Mouse (Mus musculus) brain, embryonic 14.5 days (tissue): Measurements from ENCODE around the gene Osbpl11. TPM values are rescaled to one million over a fixed set of nuclear protein-coding genes. Genes with fewer than 3 reads are reported as not detected.

ENCODE experiments used
- DNase-seq: peaks from one replicate; pipeline ENCODE4 v3.0.0-alpha.2; 2011; ENCODE audit warnings: low read depth
- CTCF ChIP-seq: fragments of 200-500 bp; IDR thresholded peaks from 2 replicates; pipeline ENCODE4 v1.5.1; 2012; ENCODE audit warnings: inconsistent platforms, mild to moderate bottlenecking, moderate library complexity, borderline replicate concordance; ENCODE audit not compliant: insufficient read depth, insufficient read length; ENCODE audit errors: extremely low read depth
- POLR2A ChIP-seq: fragments of 200-500 bp; IDR thresholded peaks from 2 replicates; pipeline ENCODE4 v1.6.1; 2012; ENCODE audit warnings: mild to moderate bottlenecking, inconsistent platforms, borderline replicate concordance; ENCODE audit not compliant: poor library complexity, insufficient read depth, insufficient read length, severe bottlenecking; ENCODE audit errors: extremely low read depth
- polyA plus RNA-seq: library from polyadenylated mRNA; depleted of rRNA; stranded (reverse); fragments of >200 nt; gene quantifications from 2 replicates; pipeline ENCODE4 v1.2.3, GENCODE M21; 2012

The Osbpl11 gene
- polyA plus RNA-seq, 1 experiment, result 19.7 TPM

DNA sequence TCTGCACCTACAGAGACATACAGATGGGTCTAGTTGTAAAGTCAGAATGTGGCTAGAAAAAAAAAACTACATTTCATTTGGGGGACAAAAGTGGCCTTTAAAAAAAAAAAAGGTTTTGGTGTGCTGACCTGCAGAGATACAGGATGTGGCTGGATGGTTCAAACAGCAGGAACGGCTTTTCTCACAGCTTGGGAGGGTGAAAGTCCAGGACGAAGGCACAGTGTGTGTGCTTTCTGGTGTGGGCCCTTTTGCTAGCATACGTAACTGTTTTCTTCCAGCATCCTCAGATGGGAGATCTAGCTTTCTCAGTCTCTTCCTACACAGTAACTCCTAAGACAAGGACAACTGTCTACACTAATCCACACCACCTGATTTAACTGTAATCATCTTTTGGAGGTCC lies 4.1 kb upstream of the Osbpl11 start:
- TF ChIP-seq POLR2A (no peak), CTCF (no peak)

DNA sequence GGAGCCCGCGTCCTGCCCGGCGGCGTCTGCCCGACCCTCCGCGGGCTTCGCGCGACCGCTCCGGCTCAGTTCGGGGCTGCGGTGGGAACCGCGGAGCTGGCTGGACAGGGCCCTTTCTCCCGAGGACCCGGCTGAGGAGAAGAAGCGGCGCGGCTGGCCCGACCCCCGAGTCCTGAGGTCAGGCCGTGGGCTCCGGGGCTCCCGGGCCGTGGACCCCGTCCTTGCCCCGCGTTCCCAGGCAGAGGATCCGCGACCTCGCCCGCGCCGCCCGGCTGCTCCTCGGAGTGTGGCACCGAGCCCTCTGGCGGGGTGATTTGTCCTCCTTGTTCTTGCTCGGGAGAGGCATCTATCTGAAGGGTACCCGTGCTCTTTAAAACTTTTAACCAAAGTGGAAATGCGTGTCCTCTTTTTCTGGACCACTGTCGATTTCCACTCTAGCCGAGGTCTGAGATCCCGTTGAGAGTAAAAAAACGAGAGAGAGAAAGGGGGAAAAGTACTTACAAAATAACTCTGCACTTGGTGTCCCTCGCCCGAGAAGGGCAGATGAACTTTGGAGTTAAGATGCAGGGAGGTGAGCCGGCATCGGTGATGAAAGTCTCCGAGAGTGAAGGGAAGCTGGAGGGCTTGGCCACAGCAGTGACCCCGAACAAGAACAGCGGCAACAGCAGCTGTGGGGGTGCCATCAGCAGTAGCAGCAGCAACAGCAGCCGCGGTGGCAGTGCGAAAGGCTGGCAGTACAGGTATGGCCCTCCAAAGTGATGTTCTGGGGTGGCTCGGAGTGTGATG lies 583 bp downstream of the Osbpl11 start:
- peak; percentile 50 for DNase-seq
- TF ChIP-seq CTCF (no peak), POLR2A (no peak)

More for the DNA sequence above, 4.1 kb upstream of the Osbpl11 start:
- DNase-seq, result no peak

DNA sequence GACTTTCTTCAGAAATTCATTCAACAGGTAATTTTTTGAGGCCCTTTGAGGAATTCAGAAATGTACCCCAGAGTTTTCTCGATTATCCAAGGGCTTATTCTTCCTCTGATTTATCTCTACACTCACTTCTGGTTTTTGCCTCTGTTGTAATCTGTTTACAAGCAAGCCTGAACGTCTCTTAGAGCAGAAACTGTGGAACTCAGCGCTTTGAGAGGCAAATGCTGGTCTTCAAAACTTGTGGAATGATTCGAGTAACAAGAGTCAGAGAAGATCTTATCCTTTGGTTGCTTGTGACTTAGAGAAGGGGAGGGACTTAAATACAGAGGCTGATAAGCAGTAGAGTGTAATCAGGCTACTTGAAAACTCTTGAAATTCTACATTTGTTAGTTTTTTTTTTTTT lies 1.3 kb downstream of the Osbpl11 start:
- TF ChIP-seq POLR2A (no peak), CTCF (no peak)
- no peak for DNase-seq

DNA sequence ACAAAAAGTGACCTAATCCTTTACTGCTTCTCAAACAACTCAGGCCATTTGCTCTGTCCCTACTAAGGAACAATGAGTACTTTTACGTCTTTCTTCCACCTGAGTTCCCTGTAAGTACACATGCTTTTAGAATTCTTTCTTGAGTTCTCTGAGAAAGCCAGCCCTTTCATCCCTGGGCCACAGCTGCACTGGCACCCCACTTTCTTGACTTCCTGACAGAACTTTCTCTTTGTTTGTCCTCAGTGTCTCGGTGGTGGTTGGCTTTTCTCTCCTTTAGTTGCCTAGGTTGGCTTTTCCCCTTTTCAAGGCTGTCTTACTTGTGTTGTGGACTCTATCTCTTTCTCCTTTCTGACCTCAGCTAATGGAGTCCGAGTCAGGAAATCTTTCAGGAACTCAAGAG lies 3.2 kb downstream of the Osbpl11 start:
- no peak for DNase-seq
- TF ChIP-seq POLR2A (no peak), CTCF (no peak)

DNA sequence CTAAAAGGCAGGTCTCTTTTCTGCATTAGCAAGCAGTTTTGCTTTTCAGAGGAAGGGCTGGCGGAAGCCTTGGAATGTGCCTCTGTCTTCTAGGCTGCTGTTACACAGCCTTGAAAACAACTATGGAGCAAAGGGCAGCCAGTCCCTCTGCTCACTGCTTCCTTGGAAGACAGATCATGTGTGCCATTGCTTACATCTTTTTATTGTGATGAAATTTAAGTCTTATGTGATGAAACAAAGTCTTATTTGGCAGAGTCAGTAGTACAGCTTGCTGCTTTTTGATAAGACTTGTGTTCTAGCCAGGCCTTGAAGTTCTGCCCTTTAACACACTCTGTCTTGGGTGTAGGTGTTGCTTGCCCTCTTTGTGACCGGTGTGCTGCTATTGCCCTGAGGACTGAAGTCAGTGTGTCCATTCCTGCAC lies 6.8 kb downstream of the Osbpl11 start:
- TF ChIP-seq POLR2A (no peak), CTCF (no peak)
- DNase-seq, result no peak

DNA sequence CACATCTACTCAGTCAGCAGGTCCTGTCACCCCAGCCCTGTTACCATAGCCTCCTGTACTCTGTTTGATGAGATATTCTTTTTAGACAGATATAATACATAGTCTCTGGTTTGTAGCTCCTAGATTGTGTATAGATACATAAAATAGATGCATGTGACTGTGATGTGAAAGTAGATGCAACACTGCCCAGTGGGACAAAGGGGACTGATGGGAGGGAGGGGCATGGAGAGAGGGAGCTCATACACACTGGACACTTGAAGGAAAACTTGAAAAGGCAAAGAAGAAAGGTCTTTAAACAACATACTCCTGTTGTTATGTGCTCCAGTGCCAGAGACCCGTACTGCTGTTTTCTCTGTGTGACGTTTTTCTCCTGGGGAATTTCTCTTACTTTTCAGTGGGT lies 7.4 kb downstream of the Osbpl11 start:
- TF ChIP-seq CTCF (no peak), POLR2A (no peak)
- DNase-seq, result no peak

DNA sequence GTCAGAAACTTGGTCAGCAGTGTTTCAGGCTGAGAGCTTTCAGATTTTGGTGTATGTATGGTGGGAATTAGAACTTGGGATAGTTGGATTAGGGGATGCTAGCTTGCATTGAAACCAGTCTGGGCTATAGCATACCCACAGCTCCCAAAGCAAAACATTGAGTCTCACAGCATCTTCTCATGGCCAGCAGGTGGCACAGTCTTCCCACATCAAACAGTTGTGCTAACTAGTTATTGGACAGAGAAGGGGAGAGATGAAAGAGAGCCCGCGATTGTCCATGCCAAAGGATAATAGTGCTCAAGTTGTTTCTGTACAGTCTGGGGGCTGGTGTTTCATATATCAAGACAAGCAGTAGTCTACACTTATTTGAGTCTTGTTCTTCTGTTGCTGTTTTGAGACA lies 8.8 kb downstream of the Osbpl11 start:
- peak; percentile 83 for DNase-seq
- TF ChIP-seq POLR2A (no peak), CTCF (peak; percentile 81; the same call in 1 of the 2 replicates)

DNA sequence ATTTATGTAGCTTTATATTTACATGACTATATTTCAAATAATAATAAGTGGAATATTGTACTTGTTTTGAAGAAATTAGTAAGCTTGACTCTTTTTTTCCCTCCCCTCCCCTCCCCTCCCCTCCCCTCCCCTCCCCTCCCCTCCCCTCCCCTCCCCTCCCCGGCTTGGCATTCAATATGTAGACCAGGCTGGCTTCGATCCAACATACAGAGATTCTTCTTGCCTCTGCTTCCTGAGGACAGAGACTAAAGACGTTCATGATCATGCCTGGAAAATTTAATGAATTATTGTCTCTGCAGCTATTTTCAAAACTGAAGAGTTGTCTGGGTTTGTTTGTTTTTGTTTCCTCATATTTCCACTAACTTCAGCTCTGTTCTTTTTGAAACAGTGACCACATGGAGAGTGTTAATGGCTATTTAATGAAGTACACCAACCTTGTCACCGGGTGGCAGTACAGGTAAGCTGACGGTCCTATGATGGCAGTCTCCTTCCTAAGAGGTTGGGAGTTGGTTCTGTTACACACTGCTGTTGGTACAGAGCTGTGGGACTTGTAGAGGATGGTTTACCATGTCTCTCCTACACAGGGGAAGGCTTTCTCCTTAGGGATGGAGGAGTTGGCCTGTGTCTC lies 10.9 kb downstream of the Osbpl11 start:
- peak; percentile 39 for DNase-seq
- peak; percentile 44; the same call in 1 of the 2 replicates for TF ChIP-seq CTCF
- TF ChIP-seq POLR2A, result no peak

DNA sequence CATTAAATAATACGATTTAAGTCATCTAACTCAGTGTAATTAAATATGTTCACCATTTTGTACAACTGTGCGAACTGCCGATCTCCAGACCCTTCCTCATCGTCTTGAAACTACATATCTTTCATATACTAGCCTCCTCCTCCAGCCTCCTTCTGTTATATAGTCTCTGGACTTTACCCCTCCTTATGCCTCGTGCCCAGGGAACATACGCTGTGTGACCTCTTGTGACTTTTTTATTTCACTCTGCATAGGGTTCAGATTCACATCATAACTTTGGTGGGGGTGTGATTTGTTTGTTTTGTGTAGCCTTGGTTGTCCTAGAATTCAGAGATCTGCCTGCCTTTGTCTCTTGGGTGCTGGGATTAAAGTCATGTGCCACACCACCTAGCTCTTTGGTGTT lies 11.7 kb downstream of the Osbpl11 start:
- no peak for TF ChIP-seq CTCF

DNA sequence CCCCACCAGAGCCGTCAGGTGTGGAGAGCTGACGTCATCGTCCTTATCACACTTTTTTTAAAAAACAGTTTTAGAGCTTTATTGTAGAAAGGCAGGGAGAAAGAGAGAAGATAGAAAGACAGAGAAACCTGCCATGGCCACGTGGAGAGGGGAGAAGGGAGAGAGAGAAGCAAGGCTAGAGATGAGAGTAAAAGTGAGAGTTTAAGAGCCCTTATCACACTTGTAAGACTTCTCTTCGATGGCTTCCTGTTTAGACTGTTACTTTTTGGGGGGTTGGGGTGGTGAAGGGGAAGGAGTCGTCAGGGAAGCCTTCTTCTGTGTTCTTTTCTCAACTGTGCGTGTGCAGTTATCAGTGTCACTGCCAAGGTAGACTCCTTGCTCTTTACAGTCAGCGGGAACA lies 15.7 kb downstream of the Osbpl11 start:
- TF ChIP-seq POLR2A, result no peak
- TF ChIP-seq CTCF, result no peak

More for the DNA sequence above, 11.7 kb downstream of the Osbpl11 start:
- no peak for DNase-seq

DNA sequence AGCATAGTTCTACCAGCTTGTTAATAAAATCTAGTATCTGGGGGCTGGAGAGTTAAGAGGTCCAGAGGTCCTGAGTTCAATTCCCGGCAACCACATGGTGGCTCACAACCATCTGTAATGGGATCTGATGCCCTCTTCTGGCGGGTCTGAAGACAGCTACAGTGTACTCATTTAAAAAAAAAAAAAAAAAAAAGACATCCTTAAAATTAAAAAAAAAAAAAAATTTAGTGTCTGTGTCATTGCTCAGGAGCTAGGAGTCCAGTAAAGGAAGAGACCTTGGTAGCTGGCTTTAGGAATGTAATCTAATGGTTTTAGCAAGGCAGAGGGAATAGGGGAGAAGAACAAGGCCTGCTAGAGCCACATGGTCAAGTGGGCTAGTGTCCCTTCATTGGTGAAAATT lies 25.9 kb downstream of the Osbpl11 start:
- DNase-seq, result no peak
- no peak for TF ChIP-seq CTCF
- no peak for TF ChIP-seq POLR2A

More for the DNA sequence above, 15.7 kb downstream of the Osbpl11 start:
- no peak for DNase-seq

DNA sequence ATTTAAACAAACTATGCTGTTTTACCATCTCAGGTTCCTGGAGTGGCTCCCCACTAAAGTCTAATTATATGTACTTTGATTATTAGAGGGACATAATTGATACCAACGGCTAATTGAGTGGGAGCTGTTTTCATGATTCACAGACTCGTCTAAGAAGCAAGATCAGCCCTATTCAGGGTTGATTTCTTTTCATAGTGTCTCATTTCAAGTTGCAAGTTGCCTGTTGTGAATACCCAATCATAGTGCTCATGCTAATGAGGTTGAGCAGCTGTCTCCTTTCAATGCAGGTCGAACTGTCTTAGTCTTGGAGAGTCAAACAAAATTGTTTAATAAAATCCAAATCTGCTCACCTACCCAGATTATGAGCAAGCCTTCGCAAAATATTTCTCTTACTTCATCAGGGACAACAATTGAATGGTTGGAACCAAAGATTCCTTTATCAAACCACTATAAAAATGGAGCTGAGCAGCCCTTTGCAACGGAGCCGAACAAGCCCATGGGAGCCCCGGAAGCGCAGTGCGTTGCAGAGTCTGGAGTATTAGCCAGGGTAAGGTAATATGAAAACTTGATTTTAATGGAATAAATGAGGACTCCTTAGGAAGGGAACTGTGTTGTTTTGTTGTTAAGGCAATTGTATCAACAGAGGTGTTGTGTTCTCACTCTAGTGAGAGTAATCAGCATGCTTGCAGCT lies 31.6 kb downstream of the Osbpl11 start:
- DNase-seq, result peak; percentile 82
- no peak for TF ChIP-seq CTCF
- no peak for TF ChIP-seq POLR2A

DNA sequence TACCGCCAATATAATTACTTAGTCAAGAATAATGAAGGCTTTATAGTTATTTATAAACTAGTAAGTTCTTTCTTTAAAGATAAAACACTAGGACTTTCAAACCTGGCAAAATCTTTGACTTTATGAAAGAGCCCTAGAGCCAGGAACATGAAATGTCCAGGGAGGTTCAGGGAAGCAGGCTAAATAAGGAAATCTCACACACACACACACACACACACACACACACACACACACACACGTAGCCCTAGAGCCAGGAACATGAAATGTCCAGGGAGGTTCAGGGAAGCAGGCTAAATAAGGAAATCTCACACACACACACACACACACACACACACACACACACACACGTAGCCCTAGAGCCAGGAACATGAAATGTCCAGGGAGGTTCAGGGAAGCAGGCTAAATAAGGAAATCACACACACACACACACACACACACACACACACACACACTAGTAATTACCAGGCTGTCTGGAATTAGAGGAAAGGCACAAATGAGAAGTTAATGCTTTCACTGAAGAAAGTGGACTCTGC lies 32.7 kb downstream of the Osbpl11 start:
- peak; percentile 8 for DNase-seq
